Mouse (Mus musculus): ENCODE measurements around the gene Gm49361.
"Not testable (repeated sequence)": the region's sequence is repeated elsewhere in the genome, so short reads cannot be mapped to it uniquely, and the experiment has no call there.

Gm49361 gene

GRCm38 (mm10) chr14:57691316-57691715 is 54.6 kb downstream of the Gm49361 start:
- DNase-seq (ENCODE audit: low read depth, low spot score) = no peak

GRCm38 (mm10) chr14:57690681-57691080 is 55.2 kb downstream of the Gm49361 start:
- DNase-seq (ENCODE audit: low read depth, low spot score) = no peak

- DNase-seq (ENCODE audit: low read depth, low spot score) = not testable (repeated sequence)
Observed at GRCm38 (mm10) chr14:57688066-57688465, 57.8 kb downstream of the Gm49361 start.

- no peak for DNase-seq (ENCODE audit: low read depth, low spot score)
Observed at GRCm38 (mm10) chr14:57687441-57687840, 58.5 kb downstream of the Gm49361 start.

GRCm38 (mm10) chr14:57686647-57687046 is 59.3 kb downstream of the Gm49361 start:
- DNase-seq (ENCODE audit: low read depth, low spot score) = no peak

- DNase-seq (ENCODE audit: low read depth, low spot score) = no peak
Observed at GRCm38 (mm10) chr14:57684579-57684978, 61.3 kb downstream of the Gm49361 start.

GRCm38 (mm10) chr14:57682751-57683150 is 63.2 kb downstream of the Gm49361 start:
- no peak for DNase-seq (ENCODE audit: low read depth, low spot score)

- DNase-seq (ENCODE audit: low read depth, low spot score) = peak; percentile 77
Observed at GRCm38 (mm10) chr14:57679958-57680535, 65.9 kb downstream of the Gm49361 start.

- DNase-seq (ENCODE audit: low read depth, low spot score) = no peak
Observed at GRCm38 (mm10) chr14:57679523-57679922, 66.4 kb downstream of the Gm49361 start.

- DNase-seq (ENCODE audit: low read depth, low spot score) = peak; percentile 4
Observed at GRCm38 (mm10) chr14:57675481-57675880, 70.4 kb downstream of the Gm49361 start.

- no peak for DNase-seq (ENCODE audit: low read depth, low spot score)
Observed at GRCm38 (mm10) chr14:57665628-57665950, 80.3 kb downstream of the Gm49361 start.

- DNase-seq (ENCODE audit: low read depth, low spot score) = peak; percentile 66
Observed at GRCm38 (mm10) chr14:57664822-57665627, 80.9 kb downstream of the Gm49361 start, which contains the start of gene Xpo4. Gene Xpo4, minus strand, starts transcription at chr14:57665430.

GRCm38 (mm10) chr14:57664311-57664821 is 81.5 kb downstream of the Gm49361 start:
- DNase-seq (ENCODE audit: low read depth, low spot score) = no peak

- no peak for DNase-seq (ENCODE audit: low read depth, low spot score)
Observed at GRCm38 (mm10) chr14:57663630-57664029, 82.3 kb downstream of the Gm49361 start.

- no peak for DNase-seq (ENCODE audit: low read depth, low spot score)
Observed at GRCm38 (mm10) chr14:57658301-57658700, 87.6 kb downstream of the Gm49361 start.

GRCm38 (mm10) chr14:57657500-57657899 is 88.4 kb downstream of the Gm49361 start:
- DNase-seq (ENCODE audit: low read depth, low spot score) = no peak

- DNase-seq (ENCODE audit: low read depth, low spot score) = not testable (repeated sequence)
Observed at GRCm38 (mm10) chr14:57656519-57656918, 89.4 kb downstream of the Gm49361 start.

- DNase-seq (ENCODE audit: low read depth, low spot score) = no peak
Observed at GRCm38 (mm10) chr14:57649501-57649900, 96.4 kb downstream of the Gm49361 start.

GRCm38 (mm10) chr14:57646155-57646554 is 99.7 kb downstream of the Gm49361 start:
- no peak for DNase-seq (ENCODE audit: low read depth, low spot score)

- no peak for DNase-seq (ENCODE audit: low read depth, low spot score)
Observed at GRCm38 (mm10) chr14:57639153-57639552, 106.8 kb downstream of the Gm49361 start.

- DNase-seq (ENCODE audit: low read depth, low spot score) = no peak
Observed at GRCm38 (mm10) chr14:57634141-57634540, 111.8 kb downstream of the Gm49361 start.

- DNase-seq (ENCODE audit: low read depth, low spot score) = no peak
Observed at GRCm38 (mm10) chr14:57629595-57629994, 116.3 kb downstream of the Gm49361 start.

- no peak for DNase-seq (ENCODE audit: low read depth, low spot score)
Observed at GRCm38 (mm10) chr14:57622934-57623333, 123.0 kb downstream of the Gm49361 start.

Data from brain, embryonic 18.5 days (tissue).